Mouse (Mus musculus) megakaryocyte, embryonic 14.5 days (primary cell): ENCODE results near the gene Zfp385a.

Experiments
- FLI1 ChIP-seq: IDR thresholded peaks from 2 replicates; pipeline ENCODE4 v1.6.1; 2012; ENCODE audit warnings: low read length, inconsistent platforms, mixed read lengths
- GATA1 ChIP-seq: IDR thresholded peaks from 3 replicates; pipeline ENCODE4 v1.6.1; 2012; ENCODE audit warnings: mixed read lengths, low read length, inconsistent platforms, borderline replicate concordance

DNA sequence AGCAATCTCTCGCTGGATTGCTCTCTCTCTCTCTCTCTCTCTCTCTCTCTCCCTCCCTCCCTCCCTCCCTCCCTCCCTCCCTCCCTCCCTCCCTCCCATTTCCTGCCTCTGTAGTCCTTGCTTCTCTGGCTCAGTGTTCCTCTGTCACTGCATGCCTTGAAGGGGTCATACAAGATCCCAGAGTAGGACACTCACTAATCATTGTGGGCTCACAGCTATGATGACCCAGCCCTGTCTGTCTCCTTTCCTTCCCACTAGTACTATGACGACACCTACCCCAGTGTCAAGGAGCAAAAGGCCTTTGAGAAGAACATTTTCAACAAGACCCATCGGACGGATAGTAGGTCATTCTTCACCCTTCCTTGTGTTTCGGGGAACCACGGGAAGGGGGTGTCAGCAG is 49.5 kb downstream of the Zfp385a start:
- TF ChIP-seq FLI1 (no peak), GATA1 (no peak)
